Mouse (Mus musculus) liver, adult 2 months (tissue): Measurements from ENCODE around the gene Kcnj12. TPM values are rescaled to one million over a fixed set of nuclear protein-coding genes. Genes with fewer than 3 reads are reported as not detected.

Experiments
- DNase-seq: peaks from one replicate; pipeline ENCODE4 v3.0.0-alpha.2; 2011; ENCODE audit warnings: low read depth, low spot score; ENCODE audit errors: extremely low read depth
- H3K27ac ChIP-seq: fragments of 200-500 bp; replicated peaks from 2 replicates; pipeline ENCODE4 v1.5.1; 2012; ENCODE audit warnings: low read depth, mild to moderate bottlenecking, control low read depth, inconsistent platforms, low read length; ENCODE audit not compliant: insufficient read depth
- H3K27me3 ChIP-seq: fragments of 200-500 bp; 2 replicates; pipeline ENCODE4 v1.6.1; 2012; ENCODE audit warnings: mild to moderate bottlenecking, moderate library complexity, low read length, inconsistent platforms; ENCODE audit not compliant: control insufficient read depth, insufficient read depth
- H3K36me3 ChIP-seq: fragments of 200-500 bp; 2 replicates; pipeline ENCODE4 v1.6.1; 2012; ENCODE audit warnings: low read length, inconsistent platforms; ENCODE audit not compliant: control insufficient read depth, insufficient read depth
- H3K4me1 ChIP-seq: fragments of 200-500 bp; 2 replicates; pipeline ENCODE4 v1.6.1; 2011; ENCODE audit warnings: low read length; ENCODE audit not compliant: control insufficient read depth, insufficient read depth
- H3K4me3 ChIP-seq: fragments of 200-500 bp; 2 replicates; pipeline ENCODE4 v1.5.1; 2011; ENCODE audit warnings: low read depth, mild to moderate bottlenecking, control low read depth, low read length, moderate library complexity; ENCODE audit not compliant: insufficient read depth
- H3K79me2 ChIP-seq: fragments of 200-500 bp; 2 replicates; pipeline ENCODE4 v1.6.1; 2012; ENCODE audit warnings: inconsistent platforms, mild to moderate bottlenecking, low read length, moderate library complexity; ENCODE audit not compliant: control insufficient read depth, insufficient read depth
- H3K9ac ChIP-seq: fragments of 200-500 bp; 2 replicates; pipeline ENCODE4 v1.6.1; 2012; ENCODE audit warnings: low read depth, mild to moderate bottlenecking, control low read depth, inconsistent platforms, low read length
- CTCF ChIP-seq: fragments of 200-500 bp; IDR thresholded peaks from 2 replicates; pipeline ENCODE4 v1.5.1; 2011; ENCODE audit warnings: low read depth, low read length, control low read depth
- POLR2A ChIP-seq: fragments of 200-500 bp; IDR thresholded peaks from 2 replicates; pipeline ENCODE4 v1.6.1; 2011; ENCODE audit warnings: low read length, control low read depth; ENCODE audit not compliant: insufficient read depth; ENCODE audit errors: extremely low read depth
- WGBS: fragments of 180-500 bp; shearing (Covaris S2); methylation state at CpG from one replicate; pipeline ENCODE4 v1.1.7; 2018; 5-methylcytosine and 5-hydroxymethylcytosine counted together
- polyA plus RNA-seq: library from polyadenylated mRNA; depleted of rRNA; stranded (reverse); fragments of >200 nt; gene quantifications from 2 replicates; pipeline ENCODE4 v1.2.3, GENCODE M21; 2012
- total RNA-seq: library from RNA; depleted of rRNA; stranded (reverse); fragments of >200 nt; gene quantifications from 2 replicates; pipeline ENCODE4 v1.2.3, GENCODE M21; 2014

Kcnj12 gene
- total and polyA plus RNA-seq, 2 experiments = not detected

GRCm38 (mm10) chr11:61004781-61005180 is 17.6 kb upstream of the Kcnj12 start:
- no peak for DNase-seq
- H3K79me2 ChIP-seq = no peaks in the 10 kb centered on the region
- no peak overlapping the region for H3K4me3 ChIP-seq
- H3K4me1 ChIP-seq = no peaks in the 10 kb centered on the region
- H3K27ac ChIP-seq = no peak overlapping the region
- WGBS = 76% methylated on average over 5 of the region's 5 CpGs
- H3K27me3 ChIP-seq = no peaks in the 10 kb centered on the region
- no peak overlapping the region for H3K9ac ChIP-seq
- H3K36me3 ChIP-seq = no peaks in the 10 kb centered on the region
- no peak for TF ChIP-seq CTCF
- TF ChIP-seq POLR2A = no peak

GRCm38 (mm10) chr11:61005345-61005744 is 17.0 kb upstream of the Kcnj12 start:
- H3K36me3 ChIP-seq = no peaks in the 10 kb centered on the region
- no peak overlapping the region for H3K9ac ChIP-seq
- WGBS = 67% methylated on average over 6 of the region's 6 CpGs
- no peaks in the 10 kb centered on the region for H3K79me2 ChIP-seq
- H3K4me1 ChIP-seq = no peaks in the 10 kb centered on the region
- TF ChIP-seq CTCF = no peak
- H3K27me3 ChIP-seq = no peaks in the 10 kb centered on the region
- no peak overlapping the region for H3K4me3 ChIP-seq
- no peak overlapping the region for H3K27ac ChIP-seq
- DNase-seq = no peak

GRCm38 (mm10) chr11:61011736-61012294 is 10.5 kb upstream of the Kcnj12 start:
- H3K4me3 ChIP-seq = no peak overlapping the region
- TF ChIP-seq CTCF (no peak), POLR2A (no peak)
- H3K9ac ChIP-seq = no peak overlapping the region
- WGBS = 56% methylated on average over 9 of the region's 9 CpGs
- no peaks in the 10 kb centered on the region for H3K27me3 ChIP-seq
- H3K36me3 ChIP-seq = no peaks in the 10 kb centered on the region
- no peak for DNase-seq
- H3K27ac ChIP-seq = no peak overlapping the region
- no peaks in the 10 kb centered on the region for H3K79me2 ChIP-seq
- no peaks in the 10 kb centered on the region for H3K4me1 ChIP-seq

- Histone ChIP-seq H3K9ac (no peak overlapping the region), H3K4me3 (no peak overlapping the region), H3K79me2 (no peaks in the 10 kb centered on the region), H3K36me3 (no peaks in the 10 kb centered on the region), H3K4me1 (no peaks in the 10 kb centered on the region), H3K27me3 (0 out of 2 replicates have a peak, but pooled peaks cover 1% of the 10 kb centered on the region), H3K27ac (no peak overlapping the region)
- WGBS = 55% methylated on average over 8 of the region's 8 CpGs
- TF ChIP-seq POLR2A (no peak), CTCF (no peak)
- no peak for DNase-seq
These were observed 5.4 kb upstream of the Kcnj12 start for GRCm38 (mm10) chr11:61016866-61017398.

DNA sequence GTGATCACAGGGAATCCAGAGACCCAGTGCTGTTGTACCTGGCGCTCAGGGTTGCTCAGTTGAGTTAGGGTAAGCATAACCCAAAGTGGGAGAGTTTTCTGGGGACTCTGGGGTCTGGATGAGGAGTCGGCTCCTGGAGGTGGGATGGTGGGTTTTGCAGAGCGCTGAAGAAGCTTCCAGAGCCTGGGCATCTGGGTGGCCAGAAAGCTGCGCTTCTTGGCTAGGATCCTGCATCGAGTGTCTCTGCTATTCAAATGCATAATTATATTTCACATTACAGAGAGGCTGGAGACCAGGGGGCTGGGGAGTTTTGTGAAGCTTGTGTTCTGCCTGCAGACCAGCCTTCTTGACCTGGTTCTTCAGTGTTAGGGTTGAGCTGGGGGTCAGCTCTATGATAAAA is 1.2 kb upstream of the Kcnj12 start:
- Histone ChIP-seq H3K4me1 (no peaks in the 10 kb centered on the region), H3K27me3 (peaks cover 8% of the 10 kb centered on the region; the same call in 1 of the 2 replicates), H3K4me3 (no peak overlapping the region), H3K9ac (no peak overlapping the region), H3K27ac (no peak overlapping the region), H3K36me3 (no peaks in the 10 kb centered on the region), H3K79me2 (no peaks in the 10 kb centered on the region)
- no peak for DNase-seq
- WGBS = 67% methylated on average over 5 of the region's 5 CpGs
- TF ChIP-seq CTCF (no peak), POLR2A (no peak)
